Comparison of ENCODE assay signal across 29 mouse cellular contexts in the genomic region with DNA sequence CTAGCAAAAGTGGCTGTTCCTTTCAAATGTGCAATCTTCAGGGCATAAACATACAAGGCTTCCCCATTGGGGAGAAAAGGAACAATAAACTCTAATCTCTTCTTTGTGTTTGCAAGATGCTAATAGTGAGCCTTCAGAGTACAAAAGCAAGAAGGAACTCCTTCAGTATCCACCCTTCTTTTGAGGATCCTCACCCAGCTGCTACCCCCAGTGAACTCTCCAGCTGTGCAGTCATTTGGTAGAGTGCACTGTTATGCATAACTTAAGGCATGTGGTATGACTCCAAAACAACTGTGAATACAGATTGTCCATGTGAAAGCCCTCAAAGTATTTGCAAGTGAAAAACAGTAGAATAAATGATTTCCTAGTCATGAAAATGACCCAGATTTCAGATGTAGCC.
DNase-seq lines count a peak whose midpoint lies in the region; ATAC-seq and TF ChIP-seq lines count a peak whose summit lies in the region.
"Had no signal": no experiment of that assay in that cellular context is flagged by ENCODE, and none has a peak within 500 bp of the region (broad histone marks: within the 10 kb centered on the region; RNA-seq: fewer than 3 reads in every experiment).

No protein-coding gene starts in this region.

- H3K36me3 ChIP-seq in forebrain, embryonic 15.5 days = no peaks in the 10 kb centered on the region
- H3K36me3 ChIP-seq in forebrain, embryonic 12.5 days (replicated peaks) = no peaks in the 10 kb centered on the region
- H3K36me3 ChIP-seq: embryonic facial prominence, embryonic 12.5 days; heart, embryonic 12.5 days; hindbrain, embryonic 15.5 days; limb, embryonic 12.5 days; liver, embryonic 15.5 days; midbrain, embryonic 13.5 days had no signal

- peak overlapping the region; percentile 44; the same call in 1 of the 2 replicates for H3K27ac ChIP-seq in forebrain, embryonic 15.5 days (replicated peaks)
- no peak overlapping the region for H3K27ac ChIP-seq in forebrain, embryonic 12.5 days
- H3K27ac ChIP-seq in olfactory bulb, adult 2 months (ENCODE audit: insufficient read depth, low read depth, low read length) = peak overlapping the region; percentile 51; the same call in 1 of the 2 replicates
- H3K27ac ChIP-seq: embryonic facial prominence, embryonic 12.5 days; hindbrain, embryonic 15.5 days; kidney, postnatal 0 days; left cerebral cortex, adult 2 months; limb, embryonic 12.5 days; liver, embryonic 15.5 days; midbrain, embryonic 13.5 days had no signal

- H3K4me3 ChIP-seq in forebrain, embryonic 15.5 days = no peak overlapping the region
- no peak overlapping the region for H3K4me3 ChIP-seq in forebrain, embryonic 12.5 days (replicated peaks)
- H3K4me3 ChIP-seq in olfactory bulb, adult 2 months (ENCODE audit: insufficient read depth, low read depth, low read length) = no peak overlapping the region
- H3K4me3 ChIP-seq: embryonic facial prominence, embryonic 12.5 days; heart, embryonic 12.5 days; hindbrain, embryonic 15.5 days; left cerebral cortex, adult 2 months; limb, embryonic 12.5 days; liver, embryonic 15.5 days; midbrain, embryonic 13.5 days had no signal

- H3K27me3 ChIP-seq in forebrain, embryonic 15.5 days = no peaks in the 10 kb centered on the region
- no peaks in the 10 kb centered on the region for H3K27me3 ChIP-seq in forebrain, embryonic 12.5 days
- H3K27me3 ChIP-seq: embryonic facial prominence, embryonic 12.5 days; heart, embryonic 12.5 days; hindbrain, embryonic 15.5 days; limb, embryonic 12.5 days; liver, embryonic 15.5 days; midbrain, embryonic 13.5 days had no signal

- DNase-seq in kidney, postnatal 10 days = peak; percentile 22
- no peak for DNase-seq in kidney, postnatal 25 days
- DNase-seq in ZHBTc4 (ENCODE audit: low read depth, low spot score) = peak; percentile 28
- no peak for DNase-seq in left cerebral cortex, adult 18-20 months (ENCODE audit: low spot score in 2 of 2)
- no peak for DNase-seq in right cerebral cortex, adult 18-20 months
- DNase-seq: adrenal gland, adult 2 months; adrenal gland, postnatal 36 days; cerebellum, adult 11 months; cerebellum, adult 9-11 months; embryo, embryonic 11 days; gastrocnemius, postnatal 10 days; kidney, adult 11 months; retina, postnatal 1 day; right cerebral cortex, postnatal 25 days; thymus, postnatal 25 days had no signal

- no peak overlapping the region for H3K9ac ChIP-seq in forebrain, embryonic 15.5 days (replicated peaks)
- H3K9ac ChIP-seq in forebrain, embryonic 12.5 days = no peak overlapping the region
- H3K9ac ChIP-seq: embryonic facial prominence, embryonic 12.5 days; heart, embryonic 12.5 days; hindbrain, embryonic 15.5 days; limb, embryonic 12.5 days; liver, embryonic 15.5 days; lung, embryonic 14.5 days; midbrain, embryonic 13.5 days had no signal

- no peak for TF ChIP-seq CTCF in olfactory bulb, adult 2 months (IDR thresholded peaks at IDR 0.05; ENCODE audit: insufficient read depth, low read depth, low read length)

- H3K9me3 ChIP-seq in forebrain, embryonic 15.5 days = no peaks in the 10 kb centered on the region
- peaks cover 4% of the 10 kb centered on the region; the same call in 1 of the 2 replicates for H3K9me3 ChIP-seq in forebrain, embryonic 12.5 days
- H3K9me3 ChIP-seq: embryonic facial prominence, embryonic 12.5 days; hindbrain, embryonic 15.5 days; limb, embryonic 12.5 days; liver, embryonic 15.5 days; midbrain, embryonic 13.5 days had no signal

- no peak overlapping the region for H3K4me2 ChIP-seq in forebrain, embryonic 15.5 days (replicated peaks)
- no peak overlapping the region for H3K4me2 ChIP-seq in forebrain, embryonic 12.5 days
- H3K4me2 ChIP-seq: embryonic facial prominence, embryonic 12.5 days; heart, embryonic 12.5 days; hindbrain, embryonic 15.5 days; limb, embryonic 12.5 days; liver, embryonic 15.5 days; lung, embryonic 14.5 days; midbrain, embryonic 13.5 days had no signal

- TF ChIP-seq POLR2A in olfactory bulb, adult 2 months (IDR thresholded peaks at IDR 0.05; ENCODE audit: insufficient read depth, low read depth, low read length) = no peak

- no peaks in the 10 kb centered on the region for H3K4me1 ChIP-seq in forebrain, embryonic 15.5 days
- 0 out of 2 replicates have a peak, but pooled peaks cover 3% of the 10 kb centered on the region for H3K4me1 ChIP-seq in forebrain, embryonic 12.5 days
- H3K4me1 ChIP-seq in olfactory bulb, adult 2 months (ENCODE audit: control insufficient read depth, insufficient read depth, low read length) = no peaks in the 10 kb centered on the region
- H3K4me1 ChIP-seq: embryonic facial prominence, embryonic 12.5 days; heart, embryonic 12.5 days; hindbrain, embryonic 15.5 days; liver, embryonic 15.5 days had no signal

- ATAC-seq in forebrain, embryonic 15.5 days (replicated peaks) = 0 out of 2 replicates have a peak, but pooled peaks have one; percentile 48
- no peak for ATAC-seq in forebrain, embryonic 12.5 days (ENCODE audit: low FRiP score)
- ATAC-seq: activated CD4-positive, CD25-positive, alpha-beta regulatory T cell, adult 4 months; inflammation-experienced regulatory T-cells, adult 6 months; midbrain, embryonic 13.5 days had no signal

Comparison
In these comparisons a context has a peak if more than half of its experiments do, and no peak if none do; other contexts are left out.
1. DNase-seq: peak in kidney, postnatal 10 days (single experiment) and ZHBTc4 (single experiment); none in kidney, postnatal 25 days (0 of 2), left cerebral cortex, adult 18-20 months (0 of 2) and right cerebral cortex, adult 18-20 months (single experiment).